Mouse (Mus musculus) lung, embryonic 15.5 days (tissue): ENCODE data around the gene Zfp239. TPM values are rescaled to one million over a fixed set of nuclear protein-coding genes. Genes with fewer than 3 reads are reported as not detected.
"Not testable (repeated sequence)": the region's sequence is repeated elsewhere in the genome, so short reads cannot be mapped to it uniquely, and the experiment has no call there.

ENCODE experiments used
- ATAC-seq: fragments of 200-750 bp; cut with Nextera tagmentation; 2 replicates; pipeline ENCODE4 v1.8.0; 2017; ENCODE audit warnings: moderate number of reproducible peaks, borderline replicate concordance; ENCODE audit not compliant: low FRiP score, low TSS enrichment; ENCODE audit errors: extremely low read depth
- H3K27ac ChIP-seq: fragments of 300-500 bp; sonication (generic); 2 replicates; pipeline ENCODE4 v1.5.1; 2015; ENCODE audit warnings: moderate library complexity, mild to moderate bottlenecking, inconsistent platforms
- H3K27me3 ChIP-seq: fragments of 300-500 bp; sonication (generic); 2 replicates; pipeline ENCODE4 v1.6.1; 2015; ENCODE audit warnings: inconsistent platforms
- H3K36me3 ChIP-seq: fragments of 300-500 bp; sonication (generic); 2 replicates; pipeline ENCODE4 v1.6.1; 2015; ENCODE audit warnings: inconsistent platforms
- H3K4me1 ChIP-seq: fragments of 300-500 bp; sonication (generic); 2 replicates; pipeline ENCODE4 v1.6.1; 2015; ENCODE audit warnings: inconsistent platforms
- H3K4me2 ChIP-seq: fragments of 300-500 bp; sonication (generic); 2 replicates; pipeline ENCODE4 v1.6.1; 2015; ENCODE audit warnings: inconsistent platforms, mild to moderate bottlenecking, moderate library complexity
- H3K4me3 ChIP-seq: fragments of 300-500 bp; sonication (generic); 2 replicates; pipeline ENCODE4 v1.5.1; 2015; ENCODE audit warnings: mild to moderate bottlenecking, inconsistent platforms
- H3K9ac ChIP-seq: fragments of 300-500 bp; sonication (generic); 2 replicates; pipeline ENCODE4 v1.6.1; 2015; ENCODE audit warnings: inconsistent platforms
- H3K9me3 ChIP-seq: fragments of 300-500 bp; sonication (generic); 2 replicates; pipeline ENCODE4 v1.6.1; 2016; ENCODE audit warnings: inconsistent platforms
- WGBS: fragments of 180-500 bp; shearing (Covaris S2); methylation state at CpG from one replicate; pipeline ENCODE4 v1.1.7; 2015; 5-methylcytosine and 5-hydroxymethylcytosine counted together
- polyA plus RNA-seq: library from polyadenylated mRNA; unstranded; fragments of >200 nt; fragmentation: Nextera tagmentation; extraction: Ambion mirVana; gene quantifications from 2 replicates; pipeline ENCODE4 v1.2.1, GENCODE M21; 2015

The Zfp239 gene
- polyA plus RNA-seq = 7.6 and 7.9 TPM in 2 replicates

DNA sequence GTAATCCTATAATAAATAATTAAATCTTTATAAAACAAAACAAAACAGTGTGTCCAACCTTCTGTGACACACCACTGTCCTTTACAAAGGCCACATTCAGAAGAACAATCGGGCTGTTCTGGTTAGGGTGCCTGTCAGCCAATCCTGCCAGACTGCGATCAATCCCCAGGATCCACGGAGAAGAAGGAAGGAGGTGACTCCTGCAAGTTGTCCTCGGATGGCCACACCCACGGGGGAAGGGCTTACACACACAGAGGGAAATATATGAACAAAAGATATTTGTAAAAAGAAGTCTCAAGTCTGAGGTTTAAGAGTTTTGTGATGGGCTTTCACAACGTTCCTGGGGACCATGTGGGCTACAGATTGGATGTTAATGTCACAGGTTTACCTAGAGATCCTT, at the start of gene Zfp239:
TSS of gene Zfp239 (plus strand) at position 253 of the 400 bp plus-strand sequence.
- WGBS = 66% methylated on average over 6 of the region's 6 CpGs
- Histone ChIP-seq H3K27ac (no peak within 1 kb of the TSS), H3K4me1 (peaks cover 9% of the 10 kb centered on the region; the same call in 1 of the 2 replicates), H3K9ac (peak within 1 kb of the TSS; percentile 64), H3K27me3 (no peaks in the 10 kb centered on the region), H3K4me3 (peak within 1 kb of the TSS; percentile 80), H3K9me3 (no peaks in the 10 kb centered on the region), H3K4me2 (peak within 1 kb of the TSS; percentile 98), H3K36me3 (no peaks in the 10 kb centered on the region)
- ATAC-seq = no peak

- no peaks in the 10 kb centered on the region for H3K27me3 ChIP-seq
- no peak for ATAC-seq
These were observed 47.2 kb upstream of the Zfp239 start for GRCm38 (mm10) chr6:117814681-117815080.

DNA sequence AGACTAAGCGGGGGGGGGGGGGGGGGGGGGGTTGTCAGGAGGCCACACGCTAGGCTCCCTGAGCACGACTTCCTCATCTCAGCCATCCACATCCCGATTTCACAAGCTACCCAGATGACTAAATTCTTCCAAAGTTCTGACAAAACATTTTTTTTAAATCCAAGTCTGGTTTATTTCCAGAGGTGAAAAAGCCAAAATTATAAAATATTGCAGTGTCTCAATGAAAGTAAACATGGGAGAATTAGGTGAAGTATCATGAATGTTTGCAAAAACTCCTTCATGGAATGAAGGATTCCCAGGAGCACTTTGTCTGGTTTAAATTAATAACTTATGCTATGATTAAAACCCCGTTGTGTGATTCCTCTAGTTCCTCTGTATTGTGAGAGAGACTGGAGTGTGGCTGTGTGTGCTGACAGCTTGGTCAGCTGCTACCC, 44.8 kb upstream of the Zfp239 start:
- H3K27me3 ChIP-seq = no peaks in the 10 kb centered on the region
- no peak overlapping the region for H3K27ac ChIP-seq
- H3K4me3 ChIP-seq = no peak overlapping the region
- WGBS = 55% methylated on average over 4 of the region's 5 CpGs
- H3K9me3 ChIP-seq = no peaks in the 10 kb centered on the region
- no peaks in the 10 kb centered on the region for H3K4me1 ChIP-seq
- no peak overlapping the region for H3K4me2 ChIP-seq
- no peaks in the 10 kb centered on the region for H3K36me3 ChIP-seq
- no peak for ATAC-seq
- no peak overlapping the region for H3K9ac ChIP-seq

More at GRCm38 (mm10) chr6:117814681-117815080, 47.2 kb upstream of the Zfp239 start:
- H3K9me3 ChIP-seq = no peaks in the 10 kb centered on the region
- H3K4me2 ChIP-seq = no peak overlapping the region
- no peak overlapping the region for H3K4me3 ChIP-seq
- no peak overlapping the region for H3K27ac ChIP-seq
- H3K4me1 ChIP-seq = no peaks in the 10 kb centered on the region
- no peaks in the 10 kb centered on the region for H3K36me3 ChIP-seq
- no peak overlapping the region for H3K9ac ChIP-seq

DNA sequence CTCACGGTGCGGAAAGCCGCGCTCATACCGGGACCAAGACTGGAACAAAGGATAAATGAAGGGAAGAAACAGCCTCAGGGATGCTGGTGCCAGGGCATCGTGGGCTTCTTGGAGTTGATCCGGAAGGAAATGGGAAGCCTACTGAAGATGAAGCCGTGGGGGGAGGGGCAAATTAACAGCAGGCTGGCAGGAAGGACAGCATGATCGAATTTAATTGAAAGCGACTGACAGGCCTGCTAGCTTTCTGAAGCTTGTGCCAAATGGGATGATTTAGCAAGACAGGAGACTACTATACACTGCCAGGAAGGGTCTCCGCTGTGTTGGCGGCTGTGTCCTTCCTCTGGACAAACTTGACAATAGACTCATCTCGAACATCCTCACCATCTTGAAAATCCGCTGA, 41.6 kb upstream of the Zfp239 start:
- no peak overlapping the region for H3K4me3 ChIP-seq
- H3K4me1 ChIP-seq = no peaks in the 10 kb centered on the region
- H3K4me2 ChIP-seq = no peak overlapping the region
- no peak for ATAC-seq
- H3K27me3 ChIP-seq = no peaks in the 10 kb centered on the region
- H3K9ac ChIP-seq = no peak overlapping the region
- no peak overlapping the region for H3K27ac ChIP-seq
- no peaks in the 10 kb centered on the region for H3K36me3 ChIP-seq
- WGBS = 89% methylated on average over 14 of the region's 14 CpGs
- no peaks in the 10 kb centered on the region for H3K9me3 ChIP-seq

- 11% methylated on average over 4 of the region's 4 CpGs for WGBS
- Histone ChIP-seq H3K9ac (no peak overlapping the region), H3K27ac (no peak overlapping the region), H3K36me3 (no peaks in the 10 kb centered on the region), H3K9me3 (no peaks in the 10 kb centered on the region), H3K4me1 (no peaks in the 10 kb centered on the region), H3K4me3 (no peak overlapping the region), H3K27me3 (peaks cover 2% of the 10 kb centered on the region; the same call in 1 of the 2 replicates), H3K4me2 (no peak overlapping the region)
- no peak for ATAC-seq
These were observed 36.5 kb upstream of the Zfp239 start for GRCm38 (mm10) chr6:117825369-117825768.

- H3K4me2 ChIP-seq = no peak overlapping the region
- H3K4me1 ChIP-seq = no peaks in the 10 kb centered on the region
- no peaks in the 10 kb centered on the region for H3K36me3 ChIP-seq
- no peak overlapping the region for H3K4me3 ChIP-seq
- H3K27ac ChIP-seq = no peak overlapping the region
- 19% methylated on average over 9 of the region's 9 CpGs for WGBS
- H3K27me3 ChIP-seq = peaks cover 2% of the 10 kb centered on the region; the same call in 1 of the 2 replicates
- H3K9me3 ChIP-seq = no peaks in the 10 kb centered on the region
- no peak overlapping the region for H3K9ac ChIP-seq
- no peak for ATAC-seq
These were observed 33.6 kb upstream of the Zfp239 start for GRCm38 (mm10) chr6:117828273-117828672.

DNA sequence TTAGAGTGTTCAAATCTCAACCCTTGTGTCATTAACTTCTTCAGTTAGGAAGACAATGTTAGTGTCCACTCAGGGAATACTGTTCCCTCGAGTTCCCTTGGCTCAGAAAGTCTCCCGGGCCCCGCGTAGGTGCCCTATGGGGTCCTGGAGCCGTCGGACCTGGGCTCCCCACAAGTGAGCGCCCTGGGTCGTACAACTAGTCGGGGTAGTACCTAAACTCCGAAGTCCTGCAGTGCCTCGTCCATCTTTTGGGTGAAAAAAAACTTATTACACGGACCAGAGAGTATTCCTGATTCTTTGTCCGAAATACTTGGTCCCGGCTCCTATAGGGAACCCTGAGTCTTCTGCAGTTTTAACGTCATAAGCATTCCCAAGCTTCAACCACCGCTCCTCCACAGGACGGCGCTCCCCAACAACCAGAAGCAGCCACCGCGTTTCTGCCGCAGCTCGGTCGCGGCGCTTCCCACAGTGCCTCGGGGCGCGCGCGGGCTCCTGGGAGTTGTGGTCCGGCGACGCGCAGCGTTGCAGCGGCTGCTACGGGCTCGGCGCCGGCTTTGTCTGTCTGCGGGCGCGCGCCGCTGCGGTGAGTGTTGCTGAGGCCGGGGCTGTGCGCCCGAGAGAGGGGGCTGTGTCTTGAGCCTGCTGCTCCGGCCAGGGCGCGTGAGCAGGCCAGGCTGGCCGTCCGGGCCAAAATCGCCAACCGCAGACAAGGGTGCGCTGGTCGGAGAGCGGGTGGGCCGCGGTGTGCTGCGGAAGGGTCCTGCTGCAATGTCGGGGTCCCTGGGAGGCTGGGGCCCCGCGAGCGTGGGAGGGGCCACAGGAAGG, 21.0 kb upstream of the Zfp239 start, which contains the start of gene Zfp637:
TSS of gene Zfp637 (plus strand) at position 495 of the 825 bp plus-strand sequence.
- H3K4me1 ChIP-seq = peaks cover 7% of the 10 kb centered on the region
- H3K36me3 ChIP-seq = peaks cover 28% of the 10 kb centered on the region
- no peaks in the 10 kb centered on the region for H3K27me3 ChIP-seq
- peak; percentile 97 for ATAC-seq
- peak within 1 kb of the TSS; percentile 96 for H3K9ac ChIP-seq
- peak within 1 kb of the TSS; percentile 83 for H3K4me3 ChIP-seq
- H3K4me2 ChIP-seq = peak within 1 kb of the TSS; percentile 88
- H3K9me3 ChIP-seq = no peaks in the 10 kb centered on the region
- peak within 1 kb of the TSS; percentile 92 for H3K27ac ChIP-seq
- under 1% methylated on average over 66 of the region's 66 CpGs for WGBS

DNA sequence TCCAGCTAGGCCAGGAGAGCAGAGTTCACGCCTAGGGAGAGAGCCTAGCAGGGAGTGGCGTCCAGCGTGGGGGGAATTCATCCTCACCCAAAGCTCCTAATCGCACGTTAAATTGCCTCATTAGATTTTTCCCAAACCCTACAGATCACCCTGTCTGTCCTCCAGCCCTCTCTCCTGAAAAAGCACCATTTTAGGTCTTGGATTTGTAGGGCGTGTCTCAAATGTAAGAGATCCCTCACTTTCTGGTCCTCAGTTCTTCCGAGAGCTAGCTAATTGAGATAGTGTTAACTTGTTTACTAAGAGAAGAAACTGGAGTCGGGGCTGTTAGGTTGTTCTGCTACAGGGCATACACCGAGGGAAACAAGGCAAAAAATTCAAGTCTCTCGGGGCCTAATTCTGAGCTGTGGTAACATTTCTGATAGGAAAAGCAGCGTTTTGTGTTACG, 20.4 kb upstream of the Zfp239 start:
- Histone ChIP-seq H3K9ac (peak overlapping the region; percentile 96), H3K36me3 (peaks cover 35% of the 10 kb centered on the region), H3K27ac (peak overlapping the region; percentile 92), H3K27me3 (no peaks in the 10 kb centered on the region), H3K4me2 (peak overlapping the region; percentile 88), H3K4me3 (peak overlapping the region; percentile 83), H3K4me1 (peaks cover 7% of the 10 kb centered on the region), H3K9me3 (no peaks in the 10 kb centered on the region)
- 5% methylated on average over 12 of the region's 12 CpGs for WGBS
- no peak; the same call in 1 of the 2 replicates for ATAC-seq

DNA sequence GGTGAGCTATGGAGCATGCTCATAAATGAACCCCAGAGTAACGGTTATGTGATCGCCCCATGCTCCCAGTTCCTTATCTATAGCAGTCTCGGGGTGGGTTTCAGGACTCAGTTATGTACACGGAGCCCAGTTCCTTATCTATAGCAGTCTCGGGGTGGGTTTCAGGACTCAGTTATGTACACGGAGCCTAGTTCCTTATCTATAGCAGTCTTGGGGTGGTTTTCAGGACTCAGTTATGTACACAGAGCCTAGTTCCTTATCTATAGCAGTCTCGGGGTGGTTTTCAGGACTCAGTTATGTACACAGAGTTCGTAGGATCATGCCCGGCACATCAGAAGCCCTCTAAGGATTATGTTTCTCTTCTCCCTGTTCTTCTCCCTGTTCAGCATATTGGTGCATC, 17.3 kb upstream of the Zfp239 start:
- Histone ChIP-seq H3K4me1 (peaks cover 7% of the 10 kb centered on the region), H3K9ac (no peak overlapping the region), H3K4me2 (no peak overlapping the region), H3K4me3 (no peak overlapping the region), H3K27ac (no peak overlapping the region), H3K27me3 (no peaks in the 10 kb centered on the region), H3K9me3 (no peaks in the 10 kb centered on the region), H3K36me3 (peaks cover 64% of the 10 kb centered on the region)
- 61% methylated on average over 9 of the region's 9 CpGs for WGBS
- no peak for ATAC-seq

- ATAC-seq, H3K4me3 ChIP-seq, H3K9me3 ChIP-seq, H3K4me2 ChIP-seq, H3K27ac ChIP-seq, H3K27me3 ChIP-seq, H3K9ac ChIP-seq, H3K4me1 ChIP-seq: not testable (repeated sequence)
- 93% methylated on average over 4 of the region's 4 CpGs for WGBS
- H3K36me3 ChIP-seq = peaks cover 64% of the 10 kb centered on the region
These were observed 15.2 kb upstream of the Zfp239 start for GRCm38 (mm10) chr6:117846671-117847070.

DNA sequence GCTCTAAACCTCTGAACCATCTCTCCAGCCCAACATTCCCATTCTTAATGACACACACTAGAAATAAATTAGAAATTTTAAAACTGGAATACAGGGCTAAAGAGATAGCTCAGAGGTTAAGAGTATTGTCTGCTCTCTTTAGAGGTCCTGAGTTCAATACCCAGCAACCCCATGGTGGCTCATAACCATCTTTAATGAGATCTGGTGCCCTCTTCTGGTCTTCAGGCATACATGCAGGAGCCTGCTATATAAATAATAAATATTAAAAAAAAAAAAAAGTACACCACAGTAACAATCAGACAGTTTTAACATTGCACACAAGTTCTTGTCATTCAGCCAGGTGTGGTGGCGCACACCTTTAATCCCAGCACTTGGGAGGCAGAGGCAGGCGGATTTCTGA, 14.1 kb upstream of the Zfp239 start:
- Histone ChIP-seq H3K27ac (no peak overlapping the region), H3K36me3 (peaks cover 64% of the 10 kb centered on the region), H3K27me3 (no peaks in the 10 kb centered on the region), H3K9me3 (no peaks in the 10 kb centered on the region), H3K9ac (no peak overlapping the region), H3K4me2 (no peak overlapping the region), H3K4me3 (no peak overlapping the region), H3K4me1 (no peaks in the 10 kb centered on the region)
- ATAC-seq = no peak
- 97% methylated on average over 2 of the region's 2 CpGs for WGBS

DNA sequence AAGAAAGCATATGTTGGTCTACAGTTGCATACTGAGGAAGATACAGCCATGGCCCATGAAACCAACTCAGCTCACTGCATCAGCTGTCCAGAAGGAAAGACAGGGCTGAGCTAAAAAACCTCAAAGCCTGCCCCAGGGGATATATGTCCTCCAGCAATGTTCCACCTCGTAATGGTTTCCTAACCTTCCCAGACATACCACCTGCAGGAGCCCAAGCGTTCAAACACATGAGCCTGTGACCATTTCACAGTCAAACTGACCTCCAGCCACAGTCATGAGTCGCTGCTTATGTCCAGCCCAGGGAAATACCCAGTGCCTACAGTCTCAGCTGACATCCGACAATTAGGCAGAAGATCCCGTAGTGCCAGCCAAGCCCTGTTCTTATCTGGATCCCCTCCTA, 13.3 kb upstream of the Zfp239 start:
- no peak overlapping the region for H3K27ac ChIP-seq
- H3K36me3 ChIP-seq = peaks cover 59% of the 10 kb centered on the region
- H3K9ac ChIP-seq = no peak overlapping the region
- ATAC-seq = no peak
- H3K27me3 ChIP-seq = no peaks in the 10 kb centered on the region
- H3K4me3 ChIP-seq = no peak overlapping the region
- no peaks in the 10 kb centered on the region for H3K9me3 ChIP-seq
- WGBS = 93% methylated on average over 5 of the region's 5 CpGs
- H3K4me2 ChIP-seq = no peak overlapping the region
- no peaks in the 10 kb centered on the region for H3K4me1 ChIP-seq
